Mouse (Mus musculus) kidney, adult 10 weeks (tissue): ENCODE measurements around the gene Slc22a23. TPM values are rescaled to one million over a fixed set of nuclear protein-coding genes. Genes with fewer than 3 reads are reported as not detected.

Experiments
- polyA plus RNA-seq: library from polyadenylated mRNA; stranded (reverse); fragments of 350-450 nt; fragmentation: Illumina TruSeq; extraction: RNeasy Lipid Tissue Mini Kit (QIAGEN cat#74804); gene quantifications from one replicate; pipeline ENCODE4 v1.2.3, GENCODE M21; 2014; ENCODE audit warnings: low read depth, low replicate concordance

Gene Slc22a23
- polyA plus RNA-seq: 33.8 TPM

GRCm38 (mm10) chr13:34345128-34346085 lies at the start of gene Slc22a23:
TSS of gene Slc22a23 (minus strand) at chr13:34345182.

GRCm38 (mm10) chr13:34162491-34163303 lies 182.3 kb downstream of the Slc22a23 start, which contains the start of gene Psmg4:
TSS of gene Psmg4 (plus strand) at chr13:34162964.

GRCm38 (mm10) chr13:34130226-34130731 lies 214.7 kb downstream of the Slc22a23 start, which contains the start of gene Tubb2b:
TSS of gene Tubb2b (minus strand) at chr13:34130466.

Other genes with a start within 250 kb of the Slc22a23 start
- gene Tubb2b, start 214.7 kb downstream of the Slc22a23 start, polyA plus RNA-seq: 3.7 TPM
- 12.1 TPM for gene Psmg4, start 182.2 kb downstream of the Slc22a23 start, polyA plus RNA-seq